Mouse (Mus musculus) lung, postnatal 25 days (tissue): Measurements from ENCODE around the gene Zcchc14.

ENCODE experiments used
- DNase-seq: peaks from one replicate; pipeline ENCODE4 v3.0.0; 2022; ENCODE audit warnings: low spot score

Zcchc14 gene

GRCm38 (mm10) chr8:121551065-121551985, 101.4 kb downstream of the Zcchc14 start:
- no peak for DNase-seq

- DNase-seq, result no peak
These were observed 102.6 kb downstream of the Zcchc14 start for GRCm38 (mm10) chr8:121550056-121550455.
